Mouse (Mus musculus): ENCODE measurements at regions not wholly inside any gene's neighbourhood (a gene's known extent, or its start where the extent isn't known, plus 50 kb on each side); places are given as distances from the start of the nearest gene placed in this dataset.

GRCm38 (mm10) chr14:73444733-73445132 lies 59.6 kb upstream of the Itm2b start:
- TF ChIP-seq CTCF (IDR thresholded peaks at IDR 0.05; ENCODE audit: low read depth) (no peak), EP300 (IDR thresholded peaks at IDR 0.05; ENCODE audit: low read depth) (no peak)

Data from liver, embryonic 14.5 days (tissue).